10 mouse cellular contexts compared by ENCODE assay signal in genomic region chr4:142674641-142675465, GRCm38 (mm10).
A peak's percentile ranks its signal among the peaks of the same experiment; 100 is the strongest.
DNase-seq lines count a peak whose midpoint lies in the region; ATAC-seq lines count a peak whose summit lies in the region.
"Had no signal": no experiment of that assay in that cellular context is flagged by ENCODE, and none has a peak within 500 bp of the region (broad histone marks: within the 10 kb centered on the region; RNA-seq: fewer than 3 reads in every experiment).

No protein-coding gene starts in this region.

- H3K27me3 ChIP-seq in heart, embryonic 11.5 days (ENCODE audit: control insufficient read depth, insufficient read depth, low read length) = no peaks in the 10 kb centered on the region
- no peaks in the 10 kb centered on the region for H3K27me3 ChIP-seq in intestine, embryonic 15.5 days (replicated peaks)
- no peaks in the 10 kb centered on the region for H3K27me3 ChIP-seq in forebrain, embryonic 12.5 days
- H3K27me3 ChIP-seq: midbrain, embryonic 12.5 days had no signal

- no peaks in the 10 kb centered on the region for H3K9me3 ChIP-seq in heart, embryonic 11.5 days (replicated peaks; ENCODE audit: control insufficient read depth, low read length)
- no peaks in the 10 kb centered on the region for H3K9me3 ChIP-seq in intestine, embryonic 15.5 days
- H3K9me3 ChIP-seq in forebrain, embryonic 12.5 days = no peaks in the 10 kb centered on the region
- H3K9me3 ChIP-seq: midbrain, embryonic 12.5 days had no signal

- H3K9ac ChIP-seq in heart, embryonic 11.5 days (ENCODE audit: low read depth, low read length) = no peak overlapping the region
- no peak overlapping the region for H3K9ac ChIP-seq in intestine, embryonic 15.5 days
- no peak overlapping the region for H3K9ac ChIP-seq in forebrain, embryonic 12.5 days
- H3K9ac ChIP-seq: midbrain, embryonic 12.5 days had no signal

- H3K4me3 ChIP-seq in heart, embryonic 11.5 days (ENCODE audit: low read depth, low read length) = no peak overlapping the region
- H3K4me3 ChIP-seq in intestine, embryonic 15.5 days (replicated peaks) = no peak overlapping the region
- H3K4me3 ChIP-seq in forebrain, embryonic 12.5 days (replicated peaks) = no peak overlapping the region
- H3K4me3 ChIP-seq: midbrain, embryonic 12.5 days had no signal

- H3K27ac ChIP-seq in heart, embryonic 11.5 days (ENCODE audit: low read depth, low read length) = no peak overlapping the region
- H3K27ac ChIP-seq in intestine, embryonic 15.5 days = no peak overlapping the region
- H3K27ac ChIP-seq in forebrain, embryonic 12.5 days = no peak overlapping the region
- H3K27ac ChIP-seq: midbrain, embryonic 12.5 days had no signal

- intact Hi-C loops in heart, postnatal 14 days (cut with DNase I) = no loop called here

- peak; percentile 94 for DNase-seq in heart, adult 11 months
- DNase-seq in ovary, adult 18-20 months (ENCODE audit: low spot score) = peak; percentile 2
- DNase-seq in ovary, postnatal 36 days (ENCODE audit: low spot score) = no peak
- peak; percentile 23 to 29 for DNase-seq in heart, postnatal 14 days
- peak; percentile 52 for DNase-seq in skeletal muscle tissue, adult 2 months (ENCODE audit: low read depth, low spot score)
- DNase-seq: adrenal gland, adult 2 months had no signal

- ATAC-seq in heart, embryonic 11.5 days (replicated peaks; ENCODE audit: insufficient number of reproducible peaks, low FRiP score, low TSS enrichment) = no peak
- no peak for ATAC-seq in intestine, embryonic 15.5 days
- ATAC-seq in forebrain, embryonic 12.5 days (ENCODE audit: low FRiP score) = no peak

- no peak overlapping the region for H3K4me2 ChIP-seq in heart, embryonic 11.5 days
- no peak overlapping the region for H3K4me2 ChIP-seq in intestine, embryonic 15.5 days (replicated peaks)
- H3K4me2 ChIP-seq in forebrain, embryonic 12.5 days = no peak overlapping the region
- H3K4me2 ChIP-seq: midbrain, embryonic 12.5 days had no signal

- WGBS in heart, embryonic 11.5 days (ENCODE audit: insufficient replicate concordance) = 76% methylated on average over 22 of the region's 22 CpGs
- WGBS in intestine, embryonic 15.5 days = 50% methylated on average over 22 of the region's 22 CpGs
- 85% methylated on average over 22 of the region's 22 CpGs for WGBS in forebrain, embryonic 12.5 days

- H3K36me3 ChIP-seq in heart, embryonic 11.5 days (ENCODE audit: control insufficient read depth, insufficient read depth, low read length) = no peaks in the 10 kb centered on the region
- H3K36me3 ChIP-seq in intestine, embryonic 15.5 days = no peaks in the 10 kb centered on the region
- no peaks in the 10 kb centered on the region for H3K36me3 ChIP-seq in forebrain, embryonic 12.5 days (replicated peaks)
- H3K36me3 ChIP-seq: midbrain, embryonic 12.5 days had no signal

- no peaks in the 10 kb centered on the region for H3K4me1 ChIP-seq in heart, embryonic 11.5 days (ENCODE audit: control insufficient read depth, insufficient read depth, low read length)
- 0 out of 2 replicates have a peak, but pooled peaks cover 2% of the 10 kb centered on the region for H3K4me1 ChIP-seq in intestine, embryonic 15.5 days (replicated peaks)
- no peaks in the 10 kb centered on the region for H3K4me1 ChIP-seq in forebrain, embryonic 12.5 days
- H3K4me1 ChIP-seq: midbrain, embryonic 12.5 days had no signal
